Mouse (Mus musculus) heart, adult 2 months (tissue): ENCODE results near the gene Kif27.

Experiments used
- CTCF ChIP-seq: fragments of 200-600 bp; IDR thresholded peaks from 2 replicates; pipeline ENCODE4 v1.8.1; 2022; ENCODE audit warnings: antibody characterized with exemption, mild to moderate bottlenecking, moderate library complexity
- POLR2A ChIP-seq: fragments of 200-500 bp; IDR thresholded peaks from 2 replicates; pipeline ENCODE4 v1.6.1; 2011; ENCODE audit warnings: mild to moderate bottlenecking, low read depth, low read length, control low read depth; ENCODE audit not compliant: insufficient read depth

GRCm38 (mm10) chr13:58281936-58282335 is 77.0 kb downstream of the Kif27 start:
- TF ChIP-seq POLR2A (no peak), CTCF (no peak)
